Mouse (Mus musculus) B cell, adult 2 months (primary cell): ENCODE results near the gene Tex37.
A peak's percentile ranks its signal among the peaks of the same experiment; 100 is the strongest.

ENCODE experiments used
- DNase-seq, 2 experiments: peaks; one replicate each; pipeline ENCODE4 v3.0.0; 2022

Tex37 gene

GRCm38 (mm10) chr6:70918827-70919226 is at the start of gene Tex37:
Gene Tex37, minus strand, starts transcription at chr6:70918927.
- no peak for DNase-seq

- no peak for DNase-seq
Measured at GRCm38 (mm10) chr6:70968291-70968690, 49.6 kb upstream of the Tex37 start.

GRCm38 (mm10) chr6:70967422-70967821 is 48.7 kb upstream of the Tex37 start:
- peak; percentile 8 to 24 for DNase-seq

GRCm38 (mm10) chr6:70965694-70966093 is 47.0 kb upstream of the Tex37 start:
- no peak for DNase-seq

DNA sequence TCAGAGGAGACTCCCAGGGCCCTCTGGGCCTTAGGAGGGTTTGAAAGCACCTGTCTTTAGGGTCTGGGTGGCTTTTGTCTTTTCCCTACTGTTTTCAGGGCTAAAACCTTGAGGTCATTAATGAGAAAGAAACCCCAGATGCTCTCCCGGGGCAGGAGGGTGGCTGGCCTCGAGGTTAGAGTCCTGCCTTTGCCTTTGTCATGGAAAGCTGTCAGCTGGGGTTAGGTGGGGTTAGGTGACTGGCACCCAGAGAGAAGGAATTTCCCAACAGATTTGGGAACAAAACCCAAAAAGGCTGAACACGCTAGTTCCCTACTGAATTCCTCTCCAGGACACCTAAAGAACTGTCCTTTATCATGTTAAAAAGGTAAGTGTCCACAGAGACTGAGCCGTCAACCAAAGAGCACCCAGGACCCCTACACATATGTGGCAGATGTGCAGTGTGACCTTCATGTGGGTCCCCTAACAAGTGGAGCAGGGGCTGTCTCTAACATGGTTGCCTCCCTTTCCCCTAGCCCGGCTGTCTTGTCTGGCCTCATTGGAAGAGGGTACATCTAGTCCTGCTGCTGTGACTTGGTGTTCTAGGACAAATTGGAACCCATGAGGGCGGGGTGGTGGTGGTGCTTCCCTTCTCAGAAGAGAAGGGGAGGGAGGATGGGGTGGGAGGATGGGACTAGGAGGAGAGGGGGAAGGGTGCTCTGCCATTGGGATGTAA is 45.5 kb upstream of the Tex37 start:
- DNase-seq = no peak

GRCm38 (mm10) chr6:70957341-70957940 is 38.7 kb upstream of the Tex37 start:
- no peak for DNase-seq

- DNase-seq = peak; percentile 34 to 44
Measured at GRCm38 (mm10) chr6:70956936-70957335, 38.2 kb upstream of the Tex37 start.

GRCm38 (mm10) chr6:70956285-70956912 is 37.7 kb upstream of the Tex37 start, which contains the start of gene Foxi3:
Gene Foxi3, plus strand, starts transcription at chr6:70956531.
- DNase-seq = peak; percentile 48 to 51

DNA sequence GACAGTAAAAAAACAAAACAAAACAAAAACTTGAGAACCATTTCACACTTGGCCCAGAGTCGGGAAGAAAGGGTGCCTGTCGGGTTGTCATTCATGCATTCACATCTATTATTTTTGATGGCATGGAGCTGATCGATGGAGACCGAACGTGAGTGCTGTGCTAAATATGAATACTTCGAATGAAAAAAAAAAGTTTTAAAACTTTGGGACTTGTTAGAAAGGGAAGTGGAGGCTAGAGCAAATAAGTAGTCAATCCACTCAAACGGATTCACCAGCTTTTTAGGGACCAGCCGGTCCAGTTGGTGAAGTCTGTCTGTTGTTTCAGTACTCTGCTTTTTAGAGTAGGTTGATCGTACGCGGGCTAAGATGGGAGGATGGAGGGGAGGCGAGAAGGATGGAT is 37.1 kb upstream of the Tex37 start:
- peak in 1 of 2 experiments; percentile 12 for DNase-seq

DNA sequence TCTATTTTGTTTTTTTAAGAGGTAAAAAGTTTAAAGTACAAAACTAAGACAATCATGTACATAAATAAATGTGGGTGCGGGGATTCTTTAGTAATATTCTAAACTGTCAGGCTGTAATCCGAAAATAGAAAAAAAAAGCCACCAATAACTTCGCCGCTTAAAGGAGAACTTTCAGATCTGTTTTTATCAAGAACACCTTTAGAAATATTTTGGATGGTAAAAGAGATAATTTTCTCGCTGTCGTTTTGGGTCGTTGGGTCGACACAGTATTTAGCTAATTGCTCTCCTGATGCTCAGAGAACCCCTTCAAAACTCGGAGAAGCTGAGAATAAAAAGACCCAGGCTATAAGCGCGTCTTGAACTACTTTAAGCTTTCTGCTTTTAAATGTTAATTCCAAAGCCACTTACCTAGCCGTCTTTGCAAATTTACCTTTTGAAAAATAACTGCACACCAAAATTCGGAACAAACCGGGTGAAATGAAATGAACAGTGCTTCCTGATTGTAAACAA is 36.6 kb upstream of the Tex37 start:
- DNase-seq = peak in 1 of 2 experiments; percentile 6

DNA sequence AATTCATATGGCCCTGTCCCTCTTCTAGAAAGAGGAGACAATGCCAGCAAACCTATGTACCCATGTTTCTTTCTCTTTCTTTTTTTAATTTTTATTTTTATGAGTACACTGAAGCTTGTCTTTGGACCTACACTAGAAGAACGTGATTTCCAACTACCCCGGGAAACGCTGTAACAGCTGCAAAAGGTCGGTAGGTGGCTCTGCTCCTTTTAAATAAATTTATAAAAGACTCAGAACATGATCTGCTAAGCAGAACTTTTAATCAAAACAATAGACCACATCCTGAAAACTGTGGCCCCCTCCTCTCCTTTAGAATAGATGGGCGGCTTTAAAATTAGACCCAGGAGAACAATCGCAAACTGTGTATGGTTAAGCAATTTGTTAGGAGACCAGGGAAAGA is 35.3 kb upstream of the Tex37 start:
- DNase-seq = peak; percentile 17 to 30

DNA sequence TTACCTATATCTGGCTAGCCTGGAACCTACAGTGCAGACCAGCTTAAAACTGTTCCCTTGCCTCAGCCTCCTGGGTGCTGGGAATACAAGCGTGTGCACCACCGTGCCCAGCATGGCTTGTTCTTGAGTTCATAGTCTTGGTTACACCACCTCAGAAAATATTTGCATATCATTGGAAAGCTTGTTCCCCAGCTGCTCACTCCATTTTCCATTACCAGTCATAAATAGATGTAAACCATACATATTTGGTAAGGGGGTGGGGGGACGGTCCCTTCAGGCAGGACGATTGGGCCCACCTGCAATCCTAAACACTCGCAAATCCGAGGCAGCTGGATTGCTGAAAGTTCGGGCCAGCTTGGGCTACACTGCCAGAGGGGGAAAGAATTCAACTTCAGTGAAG is 34.5 kb upstream of the Tex37 start:
- no peak for DNase-seq

- no peak for DNase-seq
Measured at GRCm38 (mm10) chr6:70931801-70932200, 13.1 kb upstream of the Tex37 start.

GRCm38 (mm10) chr6:70921274-70922074 is 2.7 kb upstream of the Tex37 start:
- peak; percentile 50 to 53 for DNase-seq

DNA sequence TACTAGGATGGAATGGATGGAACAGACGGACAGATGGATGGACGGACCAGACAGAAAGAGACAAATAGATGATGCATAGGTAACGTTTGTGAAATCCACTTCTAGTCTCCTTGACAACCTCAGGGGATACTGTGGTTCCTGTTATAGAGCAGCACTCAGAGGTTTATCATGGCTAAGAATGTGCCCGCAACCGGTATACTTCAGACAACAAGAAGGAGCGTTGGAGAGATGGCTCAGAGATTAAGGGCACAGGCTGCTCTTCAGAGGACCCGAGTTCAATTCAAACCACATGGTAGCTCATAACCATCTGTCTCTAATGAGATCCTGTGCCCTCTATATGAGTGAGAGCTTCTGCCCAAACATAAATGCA is 6.3 kb downstream of the Tex37 start:
- no peak for DNase-seq

GRCm38 (mm10) chr6:70911668-70912395 is 6.9 kb downstream of the Tex37 start:
- no peak for DNase-seq

- peak in 1 of 2 experiments; percentile 11 for DNase-seq
Measured at GRCm38 (mm10) chr6:70910285-70910684, 8.4 kb downstream of the Tex37 start.

- no peak for DNase-seq
Measured at GRCm38 (mm10) chr6:70909572-70909971, 9.2 kb downstream of the Tex37 start.

DNA sequence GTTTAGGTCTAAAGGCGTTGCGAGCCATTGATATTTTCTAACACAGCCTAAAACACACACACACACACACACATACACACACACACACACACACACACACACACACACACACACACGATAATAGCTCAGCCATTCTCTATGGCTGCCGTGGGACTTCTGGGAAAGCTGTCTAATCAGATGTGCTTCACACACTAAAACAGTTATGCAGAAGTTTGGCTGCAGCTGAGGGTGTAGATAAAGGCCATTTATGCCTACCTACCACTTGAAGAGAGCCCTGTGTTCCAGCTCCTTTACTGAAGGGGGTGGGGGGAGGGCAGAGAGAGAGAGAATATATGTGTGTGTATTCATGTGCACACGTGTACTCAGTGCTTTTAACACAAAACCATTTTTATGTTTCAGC is 15.0 kb downstream of the Tex37 start:
- DNase-seq = no peak

DNA sequence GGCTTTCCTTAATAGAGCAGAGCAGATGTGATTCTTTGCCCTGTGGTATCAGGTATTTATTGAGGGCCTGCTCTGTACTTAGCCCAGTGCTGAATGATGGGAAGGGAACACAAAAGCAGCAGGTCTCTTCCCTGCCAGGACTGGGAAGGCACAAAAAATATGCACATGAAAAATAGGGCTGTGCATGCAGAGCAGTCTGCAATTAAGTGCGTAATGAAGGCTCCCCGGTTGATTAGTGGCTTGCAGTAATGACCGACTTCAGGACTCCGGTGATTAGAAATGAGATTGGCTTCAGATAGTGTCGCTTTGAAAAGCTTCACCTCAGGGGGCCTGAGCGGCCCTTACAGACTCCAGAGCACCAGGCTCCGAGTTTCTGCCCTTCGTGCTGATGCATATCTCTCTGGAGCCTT is 19.1 kb downstream of the Tex37 start:
- DNase-seq = no peak

DNA sequence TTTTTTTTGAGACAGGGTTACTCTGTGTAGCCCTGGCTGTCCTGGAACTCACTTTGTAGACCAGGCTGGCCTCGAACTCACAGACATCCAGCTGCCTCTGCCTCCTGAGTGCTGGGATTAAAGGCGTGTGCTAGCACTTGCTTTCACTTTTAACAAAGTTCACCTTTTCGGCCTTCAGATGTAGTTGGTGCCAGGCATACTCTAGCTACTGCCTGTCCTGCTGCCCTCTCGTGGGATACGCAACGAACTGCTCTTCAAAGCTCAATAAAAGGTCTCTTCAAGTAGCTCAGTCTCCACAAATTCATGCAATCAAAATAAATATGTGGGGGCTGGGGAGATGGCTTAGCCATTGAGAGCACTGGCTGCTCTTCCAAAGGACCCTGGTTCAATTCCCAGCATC is 20.6 kb downstream of the Tex37 start:
- no peak for DNase-seq

GRCm38 (mm10) chr6:70887993-70888392 is 30.7 kb downstream of the Tex37 start:
- DNase-seq = no peak
